Mouse (Mus musculus) liver, embryonic 15.5 days (tissue): ENCODE measurements around the gene Tesk2. TPM values are rescaled to one million over a fixed set of nuclear protein-coding genes. Genes with fewer than 3 reads are reported as not detected.
"Not testable (repeated sequence)": the region's sequence is repeated elsewhere in the genome, so short reads cannot be mapped to it uniquely, and the experiment has no call there.

Source experiments
- ATAC-seq: fragments of 200-750 bp; cut with Nextera tagmentation; 2 replicates; pipeline ENCODE4 v1.8.0; 2017; ENCODE audit warnings: moderate number of reproducible peaks, mild to moderate bottlenecking, moderate library complexity; ENCODE audit not compliant: insufficient read depth
- H3K27ac ChIP-seq: fragments of 300-500 bp; sonication (generic); replicated peaks from 2 replicates; pipeline ENCODE4 v1.5.1; 2015; ENCODE audit warnings: mild to moderate bottlenecking, inconsistent platforms
- H3K27me3 ChIP-seq: fragments of 300-500 bp; sonication (generic); 2 replicates; pipeline ENCODE4 v1.6.1; 2015; ENCODE audit warnings: mild to moderate bottlenecking, inconsistent platforms
- H3K36me3 ChIP-seq: fragments of 300-500 bp; sonication (generic); replicated peaks from 2 replicates; pipeline ENCODE4 v1.6.1; 2015; ENCODE audit warnings: moderate library complexity, mild to moderate bottlenecking, inconsistent platforms
- H3K4me1 ChIP-seq: fragments of 300-500 bp; sonication (generic); replicated peaks from 2 replicates; pipeline ENCODE4 v1.6.1; 2015; ENCODE audit warnings: inconsistent platforms
- H3K4me2 ChIP-seq: fragments of 300-500 bp; sonication (generic); 2 replicates; pipeline ENCODE4 v1.6.1; 2015; ENCODE audit warnings: moderate library complexity, mild to moderate bottlenecking, inconsistent platforms
- H3K4me3 ChIP-seq: fragments of 300-500 bp; sonication (generic); replicated peaks from 2 replicates; pipeline ENCODE4 v1.5.1; 2015; ENCODE audit warnings: mild to moderate bottlenecking, inconsistent platforms
- H3K9ac ChIP-seq: fragments of 300-500 bp; sonication (generic); 2 replicates; pipeline ENCODE4 v1.6.1; 2015; ENCODE audit warnings: moderate library complexity, mild to moderate bottlenecking, inconsistent platforms
- H3K9me3 ChIP-seq: fragments of 300-500 bp; sonication (generic); replicated peaks from 2 replicates; pipeline ENCODE4 v1.6.1; 2016; ENCODE audit warnings: inconsistent platforms
- WGBS: fragments of 180-500 bp; shearing (Covaris S2); methylation state at CpG from one replicate; pipeline ENCODE4 v1.1.7; 2015; ENCODE audit warnings: mixed read lengths; ENCODE audit not compliant: insufficient replicate concordance; 5-methylcytosine and 5-hydroxymethylcytosine counted together
- polyA plus RNA-seq: library from polyadenylated mRNA; unstranded; fragments of >200 nt; fragmentation: Nextera tagmentation; extraction: Ambion mirVana; gene quantifications from 2 replicates; pipeline ENCODE4 v1.2.1, GENCODE M21; 2015

The Tesk2 gene
- polyA plus RNA-seq = 4.7 and 5.3 TPM in 2 replicates

DNA sequence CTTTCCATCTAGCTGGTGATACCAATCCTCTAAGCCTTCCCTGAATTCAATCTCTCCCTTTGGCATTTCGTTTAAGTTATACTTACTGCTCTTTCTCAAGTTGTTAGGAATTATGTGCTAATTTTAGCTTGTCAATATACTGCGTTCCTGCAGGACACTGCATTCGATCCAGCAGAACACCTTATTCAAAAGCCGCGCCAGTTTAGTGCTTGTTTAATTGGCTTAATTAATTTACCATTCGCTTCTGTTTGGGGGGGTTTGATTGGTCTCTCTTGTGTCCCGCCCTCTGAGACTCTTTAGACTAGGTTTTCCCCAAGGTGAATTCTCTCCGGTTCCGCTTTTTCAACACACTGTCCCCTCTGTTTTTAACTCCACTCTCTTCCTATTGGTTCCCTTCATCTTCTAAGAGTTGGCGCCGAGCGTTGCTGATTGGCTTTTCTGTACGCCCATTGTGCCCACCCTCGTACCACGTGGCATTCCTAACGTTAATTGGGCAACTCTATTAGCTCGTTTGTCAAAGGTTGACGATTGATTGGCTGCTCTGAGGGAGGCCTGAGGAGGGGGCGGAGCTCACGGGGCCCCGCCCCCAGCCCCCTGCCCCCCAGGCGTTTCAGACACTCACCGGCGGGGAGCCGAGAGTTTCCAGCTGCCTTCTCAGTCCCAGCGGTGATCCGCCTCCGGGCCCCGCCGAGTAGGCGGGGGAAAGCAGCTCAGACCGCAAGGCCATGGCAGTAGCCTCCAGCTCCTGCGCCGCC, at the start of gene Tesk2:
Gene Tesk2, plus strand, starts transcription at position 606 of the 755 bp plus-strand sequence.
- peaks cover 19% of the 10 kb centered on the region for H3K4me1 ChIP-seq
- H3K36me3 ChIP-seq = no peaks in the 10 kb centered on the region
- peaks cover 13% of the 10 kb centered on the region; the same call in 1 of the 2 replicates for H3K27me3 ChIP-seq
- H3K9me3 ChIP-seq = no peaks in the 10 kb centered on the region
- peak within 1 kb of the TSS; percentile 78 for H3K9ac ChIP-seq
- H3K27ac ChIP-seq = peak within 1 kb of the TSS; percentile 77
- WGBS = under 1% methylated on average over 34 of the region's 34 CpGs
- peak within 1 kb of the TSS; percentile 96 for H3K4me2 ChIP-seq
- peak within 1 kb of the TSS; percentile 81 for H3K4me3 ChIP-seq
- peak; percentile 92 for ATAC-seq

DNA sequence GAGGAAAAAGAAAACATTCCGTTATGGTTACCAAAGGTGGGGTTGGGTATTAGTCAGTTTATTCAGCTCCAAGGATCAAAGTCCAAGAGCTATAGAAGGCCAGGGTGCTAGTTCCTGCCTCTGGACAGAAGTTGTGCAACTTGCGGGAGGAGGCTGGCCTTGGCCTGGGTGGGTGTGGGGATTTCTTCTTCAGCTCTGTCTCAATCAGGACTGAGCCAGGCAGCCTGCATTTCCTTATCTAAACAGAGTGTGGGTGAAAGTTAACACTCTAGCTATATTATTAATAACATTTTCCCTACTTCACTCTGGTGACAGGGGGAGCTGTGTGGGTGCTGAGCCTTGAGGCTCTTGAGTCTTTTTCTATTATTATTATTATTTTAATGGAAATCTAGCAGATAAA, 48.0 kb upstream of the Tesk2 start:
- Histone ChIP-seq H3K27me3 (peaks cover 5% of the 10 kb centered on the region; the same call in 1 of the 2 replicates), H3K9ac (no peak overlapping the region), H3K4me3 (no peak overlapping the region), H3K4me1 (peaks cover 19% of the 10 kb centered on the region), H3K27ac (peak overlapping the region; percentile 38), H3K4me2 (peak overlapping the region; percentile 5; the same call in 1 of the 2 replicates), H3K9me3 (no peaks in the 10 kb centered on the region), H3K36me3 (no peaks in the 10 kb centered on the region)
- ATAC-seq = peak; percentile 84
- 30% methylated on average over 2 of the region's 2 CpGs for WGBS

DNA sequence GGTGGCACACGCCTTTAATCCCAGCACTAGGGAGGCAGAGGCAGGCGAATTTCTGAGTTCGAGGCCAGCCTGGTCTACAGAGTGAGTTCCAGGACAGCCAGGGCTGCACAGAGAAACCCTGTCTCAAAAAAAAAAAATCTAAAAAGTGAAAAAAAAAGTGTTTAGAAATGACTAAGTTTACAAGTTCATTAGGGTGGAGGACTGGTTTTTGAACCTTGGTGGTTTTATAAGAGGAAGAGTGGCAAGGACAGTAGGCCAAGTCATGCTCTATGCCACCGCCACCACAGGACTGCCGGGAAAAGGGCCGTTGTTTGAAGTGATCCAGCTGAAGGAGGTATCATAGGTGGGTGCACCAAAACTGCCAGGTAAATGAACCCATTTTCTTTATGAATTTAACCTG, 46.0 kb upstream of the Tesk2 start:
- not testable (repeated sequence) for H3K9ac ChIP-seq, ATAC-seq, H3K4me2 ChIP-seq, H3K9me3 ChIP-seq, H3K36me3 ChIP-seq, H3K27me3 ChIP-seq, H3K4me3 ChIP-seq
- peaks cover 17% of the 10 kb centered on the region for H3K4me1 ChIP-seq
- 0 out of 2 replicates have a peak overlapping the region, but pooled peaks have one; percentile 33 for H3K27ac ChIP-seq
- 71% methylated on average over 6 of the region's 6 CpGs for WGBS

GRCm38 (mm10) chr4:116676027-116676426, 44.7 kb upstream of the Tesk2 start:
- 60% methylated on average over 3 of the region's 3 CpGs for WGBS
- no peak overlapping the region for H3K4me2 ChIP-seq
- H3K9me3 ChIP-seq = no peaks in the 10 kb centered on the region
- no peak overlapping the region for H3K9ac ChIP-seq
- H3K27ac ChIP-seq = no peak overlapping the region
- ATAC-seq = no peak
- H3K4me3 ChIP-seq = no peak overlapping the region
- no peaks in the 10 kb centered on the region for H3K36me3 ChIP-seq
- peaks cover 5% of the 10 kb centered on the region; the same call in 1 of the 2 replicates for H3K27me3 ChIP-seq
- peaks cover 17% of the 10 kb centered on the region for H3K4me1 ChIP-seq

DNA sequence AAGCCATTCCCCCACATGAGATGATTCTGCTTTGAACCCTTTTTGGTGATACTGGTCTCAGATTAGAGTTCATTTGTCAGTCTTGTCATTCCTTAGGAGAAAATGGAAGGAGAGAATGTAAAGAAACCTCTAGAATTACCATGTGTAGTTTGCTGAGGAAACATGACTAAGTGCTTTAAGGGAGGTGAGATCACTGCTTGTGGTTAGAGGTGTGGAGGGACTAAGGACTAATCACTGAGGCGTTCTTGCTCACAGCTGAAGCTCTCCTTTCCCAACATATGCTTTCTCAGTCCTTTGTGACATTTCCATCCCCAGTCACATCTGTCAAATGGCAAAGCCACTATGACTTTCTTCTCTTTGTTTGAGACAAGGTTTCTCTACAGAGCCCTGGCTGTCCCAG, 42.9 kb upstream of the Tesk2 start:
- H3K4me3 ChIP-seq = no peak overlapping the region
- no peak for ATAC-seq
- H3K9ac ChIP-seq = no peak overlapping the region
- H3K4me1 ChIP-seq = peaks cover 11% of the 10 kb centered on the region
- no peak overlapping the region for H3K27ac ChIP-seq
- peaks cover 5% of the 10 kb centered on the region; the same call in 1 of the 2 replicates for H3K27me3 ChIP-seq
- H3K36me3 ChIP-seq = no peaks in the 10 kb centered on the region
- WGBS = 13% methylated on average over 1 of the region's 1 CpGs
- H3K9me3 ChIP-seq = no peaks in the 10 kb centered on the region
- H3K4me2 ChIP-seq = no peak overlapping the region

DNA sequence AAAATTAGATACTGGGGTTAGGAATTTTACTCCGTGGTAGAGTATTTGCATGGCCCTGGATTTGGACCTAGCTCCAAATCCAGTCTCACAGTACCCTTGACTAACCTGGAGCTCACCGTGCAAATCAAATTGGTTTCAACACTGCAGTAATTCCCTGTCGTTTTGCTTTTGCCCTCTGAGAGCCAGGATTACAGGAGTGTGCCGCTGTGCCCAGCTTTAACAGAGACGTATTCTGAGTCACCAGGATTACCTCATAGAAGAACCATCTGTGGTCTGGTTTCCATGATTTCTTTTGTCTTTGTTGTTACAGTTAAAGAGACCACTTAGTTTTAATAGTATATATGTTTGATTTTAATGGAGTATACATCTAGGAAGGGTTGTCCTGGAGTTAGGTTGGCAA, 41.6 kb upstream of the Tesk2 start:
- Histone ChIP-seq H3K9me3 (no peaks in the 10 kb centered on the region), H3K4me3 (no peak overlapping the region), H3K4me1 (peaks cover 14% of the 10 kb centered on the region), H3K4me2 (no peak overlapping the region), H3K27ac (no peak overlapping the region), H3K27me3 (peaks cover 5% of the 10 kb centered on the region; the same call in 1 of the 2 replicates), H3K9ac (no peak overlapping the region), H3K36me3 (no peaks in the 10 kb centered on the region)
- no peak for ATAC-seq
- 61% methylated on average over 5 of the region's 5 CpGs for WGBS

GRCm38 (mm10) chr4:116680521-116680920, 40.2 kb upstream of the Tesk2 start:
- 72% methylated on average over 4 of the region's 4 CpGs for WGBS
- H3K36me3 ChIP-seq, H3K9ac ChIP-seq, ATAC-seq, H3K27ac ChIP-seq, H3K4me3 ChIP-seq, H3K9me3 ChIP-seq, H3K4me2 ChIP-seq: not testable (repeated sequence)
- H3K27me3 ChIP-seq = peaks cover 12% of the 10 kb centered on the region; the same call in 1 of the 2 replicates
- H3K4me1 ChIP-seq = peaks cover 28% of the 10 kb centered on the region

GRCm38 (mm10) chr4:116683957-116684356, 36.8 kb upstream of the Tesk2 start:
- Histone ChIP-seq H3K4me2 (peak overlapping the region; percentile 23; the same call in 1 of the 2 replicates), H3K36me3 (peaks cover 14% of the 10 kb centered on the region), H3K4me1 (peaks cover 46% of the 10 kb centered on the region), H3K9me3 (no peaks in the 10 kb centered on the region), H3K27me3 (peaks cover 7% of the 10 kb centered on the region; the same call in 1 of the 2 replicates), H3K9ac (no peak overlapping the region), H3K4me3 (no peak overlapping the region), H3K27ac (0 out of 2 replicates have a peak overlapping the region, but pooled peaks have one; percentile 14)
- ATAC-seq = no peak
- 24% methylated on average over 4 of the region's 4 CpGs for WGBS

- Histone ChIP-seq H3K9me3 (no peaks in the 10 kb centered on the region), H3K4me2 (peak overlapping the region; percentile 87), H3K4me3 (peak overlapping the region; percentile 76), H3K27ac (peak overlapping the region; percentile 90), H3K36me3 (peaks cover 19% of the 10 kb centered on the region), H3K27me3 (peaks cover 7% of the 10 kb centered on the region; the same call in 1 of the 2 replicates), H3K4me1 (peaks cover 48% of the 10 kb centered on the region), H3K9ac (no peak overlapping the region; the same call in 1 of the 2 replicates)
- no peak for ATAC-seq
- 51% methylated on average over 2 of the region's 2 CpGs for WGBS
Measured at GRCm38 (mm10) chr4:116684665-116685064, 36.1 kb upstream of the Tesk2 start.

DNA sequence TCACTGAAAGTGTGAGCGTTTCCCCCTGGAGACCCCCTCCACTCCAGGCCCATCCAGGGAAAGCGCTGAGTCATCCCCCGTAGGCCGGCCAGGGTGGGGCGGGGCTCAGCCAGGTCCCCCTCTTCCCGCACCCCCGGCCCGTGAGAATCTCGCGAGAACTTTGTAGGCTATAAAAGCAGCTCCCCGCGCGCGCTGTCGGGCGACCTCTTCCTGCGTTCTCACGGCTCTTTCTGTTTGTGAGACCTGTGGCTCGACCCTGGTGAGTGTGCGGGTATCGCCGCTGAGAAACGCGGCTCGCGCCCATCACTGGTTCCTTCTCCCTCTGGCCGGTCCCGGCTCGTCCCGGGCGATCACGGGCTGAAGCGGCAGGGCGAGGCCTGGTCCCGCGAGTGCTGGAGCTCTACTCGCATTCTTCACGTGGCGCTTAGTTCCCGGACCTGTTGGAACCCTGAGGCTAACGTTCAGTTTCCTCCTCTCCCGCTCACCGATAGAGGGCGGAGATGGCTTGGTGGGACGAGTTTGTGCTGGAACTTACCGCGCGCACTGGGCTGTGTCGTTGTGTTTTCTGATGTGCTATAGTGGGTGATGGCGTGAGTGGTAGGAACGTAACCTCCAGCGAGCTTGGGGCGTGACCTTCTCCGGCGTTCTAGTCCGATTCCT, 35.2 kb upstream of the Tesk2 start, which contains the start of gene Prdx1:
Gene Prdx1, plus strand, starts transcription at position 143 of the 660 bp plus-strand sequence.
- H3K4me1 ChIP-seq = peaks cover 48% of the 10 kb centered on the region
- H3K27ac ChIP-seq = peak within 1 kb of the TSS; percentile 90
- peak within 1 kb of the TSS; percentile 76 for H3K4me3 ChIP-seq
- no peaks in the 10 kb centered on the region for H3K9me3 ChIP-seq
- peak; percentile 88 for ATAC-seq
- H3K27me3 ChIP-seq = peaks cover 7% of the 10 kb centered on the region; the same call in 1 of the 2 replicates
- peaks cover 25% of the 10 kb centered on the region for H3K36me3 ChIP-seq
- peak within 1 kb of the TSS; percentile 87 for H3K4me2 ChIP-seq
- H3K9ac ChIP-seq = peak within 1 kb of the TSS; percentile 79
- WGBS = under 1% methylated on average over 56 of the region's 56 CpGs

DNA sequence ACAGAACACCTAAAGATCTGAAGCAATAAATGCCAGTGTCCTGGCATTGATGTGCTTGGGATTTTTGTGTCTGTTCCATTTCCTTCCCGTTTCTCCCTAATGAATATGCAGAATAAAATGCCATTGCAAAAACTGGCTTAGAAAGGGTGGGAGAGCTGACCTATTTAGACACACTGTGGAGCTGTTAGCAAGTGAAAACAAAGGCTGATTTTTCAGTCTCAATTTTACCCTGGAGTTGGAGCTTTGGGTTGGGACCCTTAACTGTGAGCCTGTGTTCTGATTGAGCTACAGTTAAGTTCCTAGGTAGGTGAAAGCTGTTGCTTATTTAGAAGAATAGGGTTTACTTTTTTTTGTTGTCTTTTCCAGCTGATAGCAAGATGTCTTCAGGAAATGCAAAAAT, 33.7 kb upstream of the Tesk2 start:
- no peak for ATAC-seq
- WGBS = 24% methylated on average over 1 of the region's 1 CpGs
- H3K9ac ChIP-seq = no peak overlapping the region; the same call in 1 of the 2 replicates

More for the DNA sequence above, 33.7 kb upstream of the Tesk2 start:
- no peak overlapping the region for H3K27ac ChIP-seq
- H3K4me2 ChIP-seq = peak overlapping the region; percentile 87
- no peaks in the 10 kb centered on the region for H3K9me3 ChIP-seq
- peaks cover 52% of the 10 kb centered on the region for H3K4me1 ChIP-seq
- peak overlapping the region; percentile 76 for H3K4me3 ChIP-seq
- H3K27me3 ChIP-seq = peaks cover 7% of the 10 kb centered on the region; the same call in 1 of the 2 replicates
- H3K36me3 ChIP-seq = peaks cover 38% of the 10 kb centered on the region
